Mouse (Mus musculus): ENCODE measurements around the gene Foxn1.

DNA sequence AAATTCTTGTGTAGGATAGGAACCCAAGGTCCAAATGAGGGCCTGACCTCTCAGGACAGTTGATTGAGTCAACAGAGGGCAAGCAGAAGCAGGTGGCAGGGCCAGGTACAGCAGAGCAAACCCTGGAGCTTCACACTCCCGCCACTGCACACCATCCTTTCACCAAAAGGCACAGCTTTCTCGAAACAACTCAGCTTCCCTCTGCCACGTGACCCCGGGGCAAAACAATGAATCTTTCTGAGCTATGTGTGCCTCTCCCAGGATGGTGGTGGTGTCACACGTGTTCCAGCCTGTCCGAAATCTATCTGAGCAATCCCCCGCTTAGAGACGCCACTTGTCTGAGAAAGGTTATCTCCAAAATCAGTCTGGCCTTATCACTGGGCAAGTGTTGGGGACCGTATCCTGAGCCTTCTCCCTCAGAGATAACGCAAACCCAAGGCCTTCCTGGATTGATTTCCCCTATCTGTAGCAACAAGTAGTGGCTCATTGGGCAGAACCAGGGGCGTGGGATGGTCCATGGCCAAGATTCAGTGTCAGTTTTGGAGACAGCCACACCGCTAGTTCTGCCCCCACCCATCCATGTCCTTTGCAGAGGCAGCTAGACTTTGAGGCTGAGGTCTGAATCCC, 34.0 kb upstream of the Foxn1 start:
- TF ChIP-seq POLR2A (IDR thresholded peaks at IDR 0.05; ENCODE audit: extremely low read depth, insufficient read depth, low read length), result no peak
- no peak for TF ChIP-seq CTCF (IDR thresholded peaks at IDR 0.05; ENCODE audit: low read depth, low read length)

Data from liver, adult 2 months (tissue).